Mouse (Mus musculus) gonadal fat pad, adult 2 months (tissue): ENCODE measurements around the gene Gpha2. TPM values are rescaled to one million over a fixed set of nuclear protein-coding genes. Genes with fewer than 3 reads are reported as not detected.

ENCODE experiments used
- DNase-seq: peaks from one replicate; pipeline ENCODE4 v3.0.0-alpha.2; 2012; ENCODE audit warnings: low read depth
- polyA plus RNA-seq: library from polyadenylated mRNA; depleted of rRNA; stranded (reverse); fragments of >200 nt; gene quantifications from 2 replicates; pipeline ENCODE4 v1.2.3, GENCODE M21; 2012

The Gpha2 gene
- polyA plus RNA-seq, 1 experiment, result 2.8 TPM

GRCm38 (mm10) chr19:6241274-6242107 is 15.3 kb downstream of the Gpha2 start, which contains the start of gene Atg2a:
Gene Atg2a, plus strand, starts transcription at chr19:6241668.
- peak; percentile 98 for DNase-seq

GRCm38 (mm10) chr19:6242281-6242680 is 16.1 kb downstream of the Gpha2 start:
- no peak for DNase-seq

DNA sequence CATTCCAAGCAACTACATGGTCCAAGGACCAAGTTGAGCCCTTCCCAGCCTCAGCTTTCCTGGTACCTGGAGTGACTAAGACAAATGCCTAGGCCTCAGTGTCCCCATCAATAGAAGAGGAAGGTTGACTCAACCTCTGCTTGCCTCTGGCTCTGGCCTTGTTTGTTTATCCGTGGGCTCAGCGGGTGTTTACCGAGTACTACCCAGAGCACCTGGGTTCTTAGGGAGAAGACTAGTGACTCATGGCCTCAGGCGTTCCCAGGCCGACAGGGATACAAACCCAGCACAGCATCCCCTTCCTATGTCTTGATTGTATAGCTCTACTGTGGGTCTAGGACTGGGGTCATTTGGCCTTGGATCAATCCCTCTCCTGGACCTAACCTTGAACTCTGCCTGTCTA is 17.0 kb downstream of the Gpha2 start:
- no peak for DNase-seq

DNA sequence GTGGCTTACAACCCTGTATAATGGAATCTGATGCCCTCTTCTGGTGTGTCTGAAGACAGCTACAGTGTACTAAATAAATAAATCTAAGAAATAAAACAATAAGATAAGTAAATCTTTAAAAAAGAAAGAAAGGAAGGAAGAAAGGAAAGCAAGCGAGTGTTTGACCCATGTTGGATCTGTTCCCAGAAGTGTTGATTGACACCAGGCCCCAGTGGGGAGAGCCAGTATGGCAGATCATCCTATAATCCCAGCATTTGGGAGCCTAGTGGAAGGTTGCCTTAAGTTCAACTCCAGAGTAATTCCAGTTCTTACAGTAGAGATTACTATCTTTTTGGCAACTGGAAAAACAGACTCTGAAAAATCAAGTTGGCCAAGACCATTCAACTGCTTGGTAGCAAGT is 19.6 kb downstream of the Gpha2 start:
- no peak for DNase-seq

GRCm38 (mm10) chr19:6247526-6248300 is 21.5 kb downstream of the Gpha2 start:
- DNase-seq, result no peak

DNA sequence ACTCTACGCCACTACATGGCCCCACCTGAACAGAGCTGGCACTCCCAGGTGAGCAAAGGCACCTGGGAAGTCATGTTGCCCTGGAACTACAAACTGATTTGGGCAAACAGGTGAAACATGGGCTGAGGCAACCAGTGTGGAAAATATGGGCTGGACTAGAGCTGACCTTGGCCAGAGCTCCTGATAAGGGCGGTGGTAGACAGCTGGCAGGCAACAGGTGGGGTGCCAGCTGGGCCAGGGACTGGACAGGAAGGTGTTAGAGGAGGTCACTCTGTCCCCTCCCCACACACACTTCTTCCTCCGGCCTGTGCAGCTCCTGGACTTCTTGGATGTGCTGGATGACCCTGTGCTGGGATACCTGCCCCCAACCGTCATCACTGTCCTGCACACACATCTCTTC is 26.8 kb downstream of the Gpha2 start:
- no peak for DNase-seq

DNA sequence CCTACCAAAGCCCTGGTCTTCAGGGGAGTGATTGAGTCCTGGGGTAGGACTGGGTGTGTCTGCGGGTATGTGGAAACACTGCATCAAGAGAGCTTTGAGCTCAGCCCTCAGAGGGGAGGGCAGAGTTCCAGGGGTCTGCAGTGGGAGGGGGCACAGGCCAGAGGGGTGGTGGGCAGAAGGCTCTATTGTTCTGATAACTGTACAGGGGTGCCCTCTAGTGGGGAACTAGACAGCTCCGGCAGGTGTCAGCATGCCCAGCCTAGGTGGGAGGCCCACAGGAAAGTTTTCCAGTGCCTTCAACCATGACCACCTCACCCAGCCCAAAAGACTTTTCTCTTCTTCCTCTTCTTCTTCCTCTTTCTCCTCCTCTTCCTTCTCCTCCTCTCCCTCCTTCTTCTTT is 34.2 kb downstream of the Gpha2 start:
- no peak for DNase-seq

- DNase-seq, result no peak
Measured at GRCm38 (mm10) chr19:6260946-6261345, 34.8 kb downstream of the Gpha2 start.

DNA sequence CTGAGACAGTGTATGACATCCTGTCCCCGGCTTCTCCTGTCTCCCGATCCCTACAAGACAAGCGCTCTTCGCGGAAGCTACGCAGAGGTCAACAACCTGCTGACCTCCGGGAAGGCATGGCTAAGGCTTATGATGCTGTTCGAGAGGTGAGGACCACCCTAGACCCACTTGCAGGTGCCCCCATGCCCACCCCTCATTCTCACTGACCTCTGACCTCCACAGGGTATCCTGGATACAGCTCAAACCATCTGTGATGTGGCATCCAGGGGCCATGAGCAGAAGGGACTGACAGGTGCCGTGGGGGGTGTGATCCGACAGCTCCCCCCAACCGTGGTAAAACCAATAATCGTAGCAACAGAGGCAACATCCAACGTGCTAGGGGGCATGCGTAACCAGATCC is 35.2 kb downstream of the Gpha2 start:
- no peak for DNase-seq

DNA sequence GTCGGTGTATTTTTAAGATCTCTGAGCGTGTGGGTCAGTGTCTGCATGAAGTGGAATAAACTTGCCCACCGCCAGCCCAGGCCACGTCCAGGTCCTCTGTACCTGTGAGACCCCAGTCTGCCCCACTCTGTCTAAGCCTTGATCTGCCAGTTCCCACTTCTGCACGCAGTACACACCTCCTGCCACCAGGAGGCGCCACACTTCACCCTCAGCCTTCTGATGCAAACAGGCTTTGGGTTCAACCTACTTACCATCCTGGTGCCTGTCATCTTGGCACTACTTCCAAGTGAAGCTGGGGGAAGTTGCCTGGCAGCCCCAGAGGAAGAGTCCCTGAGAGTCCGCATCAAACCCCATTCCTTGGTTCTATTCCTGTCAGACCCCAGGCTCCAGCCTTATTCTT is 36.0 kb downstream of the Gpha2 start:
- DNase-seq, result no peak

GRCm38 (mm10) chr19:6262839-6263433 is 36.8 kb downstream of the Gpha2 start:
- DNase-seq, result no peak

DNA sequence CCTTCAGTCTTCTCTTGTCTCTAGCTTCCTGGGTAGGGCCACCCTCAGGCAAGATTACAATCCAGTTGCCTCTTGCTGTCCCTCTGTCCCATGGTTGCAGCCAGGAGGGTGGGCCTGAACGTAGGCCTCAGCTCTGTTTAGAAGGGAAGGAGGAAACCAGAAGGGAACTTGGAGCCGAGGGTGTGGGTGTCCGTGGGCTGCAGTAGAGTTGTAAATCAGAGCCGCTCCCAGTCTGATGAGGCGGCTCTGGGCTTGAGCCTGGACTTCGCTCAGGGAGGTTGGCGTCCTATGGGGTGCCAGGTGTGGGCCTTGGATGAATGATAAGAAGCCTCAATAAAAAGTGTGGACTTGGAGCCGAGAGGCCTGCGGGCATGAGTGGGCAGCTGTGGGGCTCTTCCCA is 38.0 kb downstream of the Gpha2 start:
- no peak for DNase-seq

GRCm38 (mm10) chr19:6264945-6265344 is 38.8 kb downstream of the Gpha2 start:
- DNase-seq, result no peak

DNA sequence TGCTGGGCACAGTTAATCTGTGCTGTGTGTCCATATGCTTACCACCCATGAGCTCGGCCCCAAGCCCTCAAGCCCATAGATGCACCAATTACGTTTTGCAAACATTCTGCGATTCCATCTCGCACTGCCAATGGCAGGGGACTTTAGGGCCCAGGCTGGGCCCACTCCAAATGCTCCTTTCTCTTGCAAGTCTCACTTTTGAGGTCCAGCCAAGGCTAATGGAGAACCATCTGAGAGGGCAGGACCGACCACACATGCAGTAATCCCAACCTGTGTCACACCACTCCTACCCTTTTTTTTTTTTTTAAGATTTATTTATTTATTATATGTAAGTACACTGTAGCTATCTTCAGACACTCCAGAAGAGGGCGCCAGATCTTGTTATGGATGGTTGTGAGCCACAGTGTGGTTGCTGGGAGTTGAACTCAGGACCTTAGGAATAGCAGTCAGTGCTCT is 39.6 kb downstream of the Gpha2 start:
- DNase-seq, result no peak

DNA sequence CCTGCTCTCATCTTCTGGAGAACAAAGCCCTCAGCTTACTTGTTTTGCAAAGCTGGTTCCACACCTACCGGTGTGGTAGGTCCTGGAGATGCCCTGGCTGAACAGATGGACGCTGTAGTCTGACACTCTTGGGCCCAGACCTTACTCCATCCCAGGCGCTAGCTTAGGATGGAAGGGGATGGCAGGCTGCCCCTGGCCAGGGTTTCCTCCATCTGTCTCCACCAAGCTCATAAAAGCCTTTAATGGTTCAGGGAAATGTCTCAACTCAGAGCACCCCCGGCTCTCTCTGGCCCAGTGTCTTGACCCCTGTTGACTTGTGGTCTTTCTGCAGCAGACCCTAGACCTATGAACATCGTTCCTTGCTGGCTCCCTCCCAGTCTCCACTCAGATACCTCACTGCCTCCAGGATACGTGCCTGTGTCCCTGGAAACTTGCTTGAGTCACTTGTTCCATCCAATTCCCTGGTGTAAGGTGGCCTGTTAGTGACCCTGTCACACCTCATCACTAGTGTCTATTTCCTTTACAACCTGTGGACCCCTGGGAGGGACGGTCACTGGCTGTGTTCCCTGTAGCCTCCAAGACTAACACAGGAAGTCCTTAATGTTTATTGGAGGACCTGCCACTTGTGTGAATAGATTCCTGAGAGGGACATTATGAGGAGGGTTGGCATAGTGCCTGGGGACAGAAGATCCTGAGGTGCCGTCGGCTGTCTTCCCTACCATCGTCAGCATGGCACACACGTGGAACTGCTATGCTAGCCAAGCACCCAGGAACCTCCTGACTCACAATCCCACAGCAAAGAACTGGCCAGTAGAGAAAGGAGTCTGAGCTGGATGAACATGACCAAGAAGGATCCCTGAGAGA is 41.4 kb downstream of the Gpha2 start:
- DNase-seq, result no peak

DNA sequence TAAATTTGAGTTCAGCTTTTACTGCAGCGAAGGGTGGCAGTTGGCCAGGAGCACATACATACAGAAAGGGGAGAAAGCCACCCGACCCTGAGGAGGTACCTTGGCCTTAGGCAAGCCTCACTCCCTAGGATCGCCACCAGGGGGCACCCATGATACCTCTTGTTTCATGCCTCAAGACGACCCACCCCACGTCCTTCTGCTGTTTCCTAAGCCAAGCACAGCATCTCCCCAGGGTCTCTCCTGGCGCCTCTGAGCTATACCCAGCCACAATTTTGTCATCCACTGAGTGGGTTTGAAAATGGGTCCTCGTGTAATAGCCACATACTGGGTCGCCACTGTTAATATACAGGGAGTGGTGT is 42.0 kb downstream of the Gpha2 start:
- DNase-seq, result no peak

- DNase-seq, result no peak
Measured at GRCm38 (mm10) chr19:6268670-6269132, 42.5 kb downstream of the Gpha2 start.

DNA sequence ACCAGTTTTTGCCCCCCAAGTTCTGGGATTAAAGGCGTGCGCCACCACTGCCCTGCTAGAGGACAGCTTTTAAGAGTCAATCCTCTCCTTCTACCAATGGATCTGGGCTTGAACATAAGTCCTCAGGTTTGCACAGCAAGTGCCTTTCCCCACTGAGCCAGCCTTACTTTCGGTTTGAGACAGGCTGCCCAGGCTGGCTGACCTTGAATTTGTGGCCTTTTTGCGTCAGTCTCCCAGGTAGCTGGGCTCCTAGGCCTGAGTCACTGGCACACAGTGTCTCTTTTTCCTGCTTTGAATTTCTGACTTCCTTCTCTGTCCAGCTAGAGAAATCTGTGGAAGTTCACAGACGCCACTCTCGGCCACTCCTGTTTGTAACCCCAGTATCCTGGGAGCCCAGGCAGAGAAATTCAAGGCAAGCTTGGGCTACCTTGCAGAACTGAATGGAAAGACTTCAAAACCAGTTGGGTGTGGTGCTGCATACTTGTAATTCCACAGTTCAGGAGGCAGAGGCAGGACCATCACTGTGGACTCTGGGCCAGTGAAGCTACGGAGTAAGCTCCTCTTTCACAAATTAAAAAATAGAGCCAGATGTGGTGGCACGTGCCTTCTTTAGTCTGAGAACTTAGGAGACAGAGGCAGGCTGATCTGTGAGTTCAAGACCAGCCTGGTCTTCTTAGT is 43.8 kb downstream of the Gpha2 start:
- no peak for DNase-seq

GRCm38 (mm10) chr19:6270661-6271060 is 44.5 kb downstream of the Gpha2 start:
- no peak for DNase-seq

DNA sequence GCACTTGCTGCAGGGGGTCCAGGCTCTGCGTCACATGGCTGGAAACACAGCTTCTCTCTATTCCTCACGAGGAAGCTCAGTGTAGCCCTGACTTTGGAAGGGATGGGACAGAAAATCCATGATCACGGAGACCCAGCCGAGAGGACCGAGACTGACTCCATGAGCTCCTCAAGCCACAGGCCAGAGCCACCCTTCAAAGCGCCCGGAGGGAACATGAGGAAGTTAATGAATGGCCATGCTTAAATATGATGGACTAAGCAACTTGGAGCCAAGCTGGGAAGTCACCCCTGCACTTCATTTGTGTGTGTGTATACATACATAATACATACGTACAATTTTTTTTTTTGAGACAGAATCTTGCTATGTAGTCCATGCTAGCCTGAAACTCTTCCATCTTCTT is 45.0 kb downstream of the Gpha2 start:
- DNase-seq, result no peak

- DNase-seq, result no peak
Measured at GRCm38 (mm10) chr19:6272053-6272452, 45.9 kb downstream of the Gpha2 start.
